Mouse (Mus musculus) cerebellum, adult 2 months (tissue): Measurements from ENCODE around the gene Hnrnph1.

ENCODE experiments used
- CTCF ChIP-seq: fragments of 200-500 bp; IDR thresholded peaks from 2 replicates; pipeline ENCODE4 v1.5.1; 2011; ENCODE audit warnings: low read depth, mild to moderate bottlenecking, control low read depth, low read length, moderate library complexity, borderline replicate concordance; ENCODE audit not compliant: insufficient read depth
- POLR2A ChIP-seq: fragments of 200-500 bp; IDR thresholded peaks from 2 replicates; pipeline ENCODE4 v1.6.1; 2011; ENCODE audit warnings: low read length, control low read depth, borderline replicate concordance; ENCODE audit not compliant: insufficient read depth

- TF ChIP-seq CTCF: no peak
- TF ChIP-seq POLR2A: no peak
Observed at GRCm38 (mm10) chr11:50398803-50399202, 22.0 kb downstream of the Hnrnph1 start.
